Mouse (Mus musculus): ENCODE data around the gene Gm10663. TPM values are rescaled to one million over a fixed set of nuclear protein-coding genes. Genes with fewer than 3 reads are reported as not detected.
A peak's percentile ranks its signal among the peaks of the same experiment; 100 is the strongest.

Gm10663 gene
- polyA plus RNA-seq, 1 experiment from 2014 or later, result not detected

DNA sequence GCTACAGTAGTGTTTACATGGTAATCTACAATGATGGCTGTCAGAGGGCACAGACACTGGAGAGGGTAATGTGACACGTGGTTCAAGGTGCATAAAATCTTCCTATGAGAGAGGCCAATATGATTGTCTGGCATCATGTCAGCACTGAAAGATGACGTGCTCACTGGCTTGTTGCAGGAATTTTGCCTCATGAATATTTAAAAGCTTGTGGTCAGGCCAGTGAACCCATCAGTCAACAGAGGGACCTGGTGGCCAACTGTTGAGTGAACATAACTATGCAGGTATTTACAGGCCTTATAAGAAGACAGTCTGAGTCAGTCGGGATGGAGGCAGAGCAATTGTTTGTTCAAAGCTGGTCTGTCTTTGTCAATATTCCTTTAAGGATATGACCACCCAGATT lies 24.9 kb downstream of the Gm10663 start:
- no peaks in the 10 kb centered on the region for H3K36me3 ChIP-seq (ENCODE audit: control insufficient read depth, insufficient read depth, low read length)
- H3K4me1 ChIP-seq (replicated peaks; ENCODE audit: control insufficient read depth, insufficient read depth, low read length), result no peaks in the 10 kb centered on the region
- no peak overlapping the region for H3K27ac ChIP-seq (ENCODE audit: low read length)
- no peak for ATAC-seq (ENCODE audit: low read depth)
- H3K27me3 ChIP-seq (ENCODE audit: control insufficient read depth, insufficient read depth, low read depth, low read length), result no peaks in the 10 kb centered on the region
- no peak overlapping the region for H3K4me2 ChIP-seq (ENCODE audit: low read depth, low read length)
- WGBS, result 50% methylated on average over 3 of the region's 3 CpGs
- H3K9ac ChIP-seq (ENCODE audit: low read length), result no peak overlapping the region
- no peaks in the 10 kb centered on the region for H3K9me3 ChIP-seq (ENCODE audit: control insufficient read depth, low read length)
- H3K4me3 ChIP-seq (ENCODE audit: low read length), result no peak overlapping the region

DNA sequence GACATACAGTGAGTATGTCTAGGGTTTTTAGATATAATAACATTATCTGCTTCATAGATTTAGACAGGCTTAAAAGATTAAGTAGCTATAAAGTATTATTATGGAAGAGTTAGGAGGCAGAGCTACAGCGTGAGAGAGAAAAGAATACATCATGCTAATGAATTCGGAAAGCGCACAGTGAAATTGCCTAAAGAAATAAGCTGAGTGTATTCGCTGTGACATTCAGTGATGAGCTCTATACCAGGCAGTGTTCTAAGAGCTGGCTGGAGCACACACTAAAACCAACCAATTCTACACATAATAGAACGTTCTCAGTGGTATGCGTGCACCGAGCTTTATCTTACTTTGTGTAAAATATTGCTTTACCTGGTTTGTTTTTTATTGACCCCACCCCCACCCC lies 28.8 kb downstream of the Gm10663 start:
- Histone ChIP-seq H3K27ac (ENCODE audit: low read length) (no peak overlapping the region), H3K27me3 (ENCODE audit: control insufficient read depth, insufficient read depth, low read depth, low read length) (no peaks in the 10 kb centered on the region), H3K4me3 (ENCODE audit: low read length) (no peak overlapping the region), H3K4me1 (replicated peaks; ENCODE audit: control insufficient read depth, insufficient read depth, low read length) (no peaks in the 10 kb centered on the region), H3K9me3 (ENCODE audit: control insufficient read depth, low read length) (no peaks in the 10 kb centered on the region), H3K9ac (ENCODE audit: low read length) (no peak overlapping the region), H3K4me2 (ENCODE audit: low read depth, low read length) (no peak overlapping the region), H3K36me3 (ENCODE audit: control insufficient read depth, insufficient read depth, low read length) (no peaks in the 10 kb centered on the region)
- ATAC-seq (ENCODE audit: low read depth), result no peak
- 82% methylated on average over 7 of the region's 7 CpGs for whole genome bisulfite sequencing

DNA sequence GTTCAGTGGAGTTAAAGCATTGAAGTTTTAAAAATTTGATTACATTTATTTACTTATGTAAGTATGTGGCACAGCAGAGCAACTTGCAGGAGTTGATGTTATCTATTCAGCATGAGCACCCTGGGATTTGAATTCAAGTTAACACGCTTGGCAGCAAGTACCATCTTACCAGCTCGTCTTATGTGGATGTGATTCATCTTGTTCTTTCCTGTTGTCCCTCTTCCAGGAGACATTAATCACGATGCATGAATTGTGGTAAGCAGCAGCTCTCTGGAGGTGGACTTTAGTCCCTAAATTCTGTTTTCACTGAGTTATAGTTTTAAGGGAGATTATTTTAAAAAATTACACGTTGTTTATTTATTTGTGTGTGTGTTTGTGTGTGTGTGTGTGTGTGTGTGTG lies 29.2 kb downstream of the Gm10663 start:
- no peaks in the 10 kb centered on the region for H3K9me3 ChIP-seq (ENCODE audit: control insufficient read depth, low read length)
- no peaks in the 10 kb centered on the region for H3K4me1 ChIP-seq (replicated peaks; ENCODE audit: control insufficient read depth, insufficient read depth, low read length)
- no peaks in the 10 kb centered on the region for H3K27me3 ChIP-seq (ENCODE audit: control insufficient read depth, insufficient read depth, low read depth, low read length)
- H3K9ac ChIP-seq (ENCODE audit: low read length), result no peak overlapping the region
- WGBS, result 49% methylated on average over 4 of the region's 4 CpGs
- H3K27ac ChIP-seq (ENCODE audit: low read length), result no peak overlapping the region
- H3K4me3 ChIP-seq (ENCODE audit: low read length), result no peak overlapping the region
- no peaks in the 10 kb centered on the region for H3K36me3 ChIP-seq (ENCODE audit: control insufficient read depth, insufficient read depth, low read length)
- H3K4me2 ChIP-seq (ENCODE audit: low read depth, low read length), result no peak overlapping the region
- no peak for ATAC-seq (ENCODE audit: low read depth)

DNA sequence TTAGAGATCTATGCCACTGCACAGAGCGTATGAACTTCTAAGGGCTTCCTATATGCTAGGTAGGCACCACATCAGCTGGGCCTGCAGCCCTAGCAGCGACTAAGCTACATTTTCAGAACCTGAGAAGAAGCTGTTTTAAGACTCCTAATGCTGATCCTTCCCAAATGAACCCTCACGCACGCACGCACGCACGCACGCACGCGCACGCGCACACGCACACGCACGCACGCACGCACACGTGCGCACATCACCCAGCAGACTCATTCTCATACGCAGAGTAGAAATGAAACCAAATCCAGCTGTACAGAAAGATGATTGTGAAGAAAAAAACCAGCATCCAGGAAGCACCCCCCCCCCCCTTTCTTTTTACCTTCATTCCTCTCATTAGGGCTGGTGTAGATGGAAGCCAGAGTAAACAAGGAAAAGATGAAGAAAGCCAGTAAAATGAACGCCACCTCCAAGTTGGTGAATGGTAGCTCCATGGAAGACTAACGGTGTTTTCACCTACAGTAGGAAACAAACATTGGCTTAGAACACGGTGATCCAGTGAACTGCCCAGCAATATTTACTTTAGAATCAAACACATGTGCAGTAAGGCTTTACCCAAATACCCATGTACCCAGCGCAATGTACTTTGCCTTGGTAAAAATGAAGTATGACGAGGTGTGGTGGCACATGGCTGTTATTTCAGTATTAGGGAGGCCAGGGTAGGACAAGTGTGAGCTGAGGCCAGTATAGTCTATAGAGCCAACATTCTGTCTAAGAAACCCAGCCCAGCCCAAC lies 33.3 kb downstream of the Gm10663 start:
- Histone ChIP-seq H3K27me3 (ENCODE audit: control insufficient read depth, insufficient read depth, low read depth, low read length) (no peaks in the 10 kb centered on the region), H3K4me2 (ENCODE audit: low read depth, low read length) (no peak overlapping the region), H3K4me1 (replicated peaks; ENCODE audit: control insufficient read depth, insufficient read depth, low read length) (no peaks in the 10 kb centered on the region), H3K4me3 (ENCODE audit: low read length) (no peak overlapping the region), H3K9me3 (ENCODE audit: control insufficient read depth, low read length) (no peaks in the 10 kb centered on the region), H3K36me3 (ENCODE audit: control insufficient read depth, insufficient read depth, low read length) (no peaks in the 10 kb centered on the region), H3K27ac (ENCODE audit: low read length) (no peak overlapping the region), H3K9ac (ENCODE audit: low read length) (no peak overlapping the region)
- no peak for ATAC-seq (ENCODE audit: low read depth)
- WGBS, result 87% methylated on average over 25 of the region's 25 CpGs

DNA sequence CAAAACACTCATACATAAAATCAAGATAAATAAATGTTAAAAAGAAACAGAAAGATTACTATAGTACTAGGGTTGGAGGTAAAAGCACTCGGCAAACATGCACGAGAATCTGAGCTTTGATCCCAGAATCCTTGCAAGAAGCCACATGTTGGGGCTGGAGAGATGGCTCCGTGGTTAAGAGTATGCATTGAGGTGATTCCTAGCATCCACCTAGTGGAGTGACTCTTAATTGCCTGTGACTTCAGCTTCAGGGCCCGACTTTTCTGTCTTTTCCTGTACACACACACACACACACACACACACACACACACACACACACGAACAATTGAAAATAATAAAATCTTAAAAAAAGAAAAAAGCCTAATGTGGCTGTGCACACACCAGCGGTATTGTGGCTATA lies 34.1 kb downstream of the Gm10663 start:
- Histone ChIP-seq H3K27me3 (ENCODE audit: control insufficient read depth, insufficient read depth, low read depth, low read length) (no peaks in the 10 kb centered on the region), H3K4me3 (ENCODE audit: low read length) (no peak overlapping the region), H3K36me3 (ENCODE audit: control insufficient read depth, insufficient read depth, low read length) (no peaks in the 10 kb centered on the region), H3K4me2 (ENCODE audit: low read depth, low read length) (no peak overlapping the region), H3K4me1 (replicated peaks; ENCODE audit: control insufficient read depth, insufficient read depth, low read length) (no peaks in the 10 kb centered on the region), H3K9ac (ENCODE audit: low read length) (no peak overlapping the region), H3K27ac (ENCODE audit: low read length) (no peak overlapping the region), H3K9me3 (ENCODE audit: control insufficient read depth, low read length) (no peaks in the 10 kb centered on the region)
- no peak for ATAC-seq (ENCODE audit: low read depth)
- WGBS, result 55% methylated on average over 6 of the region's 6 CpGs

DNA sequence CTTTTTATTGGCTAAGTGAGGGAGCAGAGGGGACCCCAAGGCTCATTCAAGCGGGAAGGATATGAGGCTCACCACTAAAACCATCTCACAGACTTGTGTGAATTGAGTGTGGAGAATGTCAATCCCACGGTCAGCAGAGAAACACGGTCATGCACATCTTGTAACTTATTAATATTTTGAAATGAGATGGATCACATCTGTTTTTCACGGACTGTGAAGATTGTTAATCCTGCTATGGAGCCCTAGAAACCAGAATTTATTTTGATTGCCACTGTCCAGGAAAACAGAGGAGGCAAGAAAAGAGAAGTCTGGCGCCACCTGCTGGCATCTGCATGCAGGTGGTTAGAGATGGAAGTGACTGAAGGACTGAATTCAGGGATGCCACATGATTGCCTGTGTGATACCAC lies 35.5 kb downstream of the Gm10663 start:
- no peak overlapping the region for H3K4me3 ChIP-seq (ENCODE audit: low read length)
- WGBS, result 27% methylated on average over 5 of the region's 5 CpGs
- ATAC-seq (ENCODE audit: low read depth), result peak; percentile 65; the same call in 1 of the 2 replicates
- H3K4me1 ChIP-seq (replicated peaks; ENCODE audit: control insufficient read depth, insufficient read depth, low read length), result no peaks in the 10 kb centered on the region
- H3K9me3 ChIP-seq (ENCODE audit: control insufficient read depth, low read length), result no peaks in the 10 kb centered on the region
- H3K9ac ChIP-seq (ENCODE audit: low read length), result no peak overlapping the region
- no peak overlapping the region for H3K4me2 ChIP-seq (ENCODE audit: low read depth, low read length)
- H3K27me3 ChIP-seq (ENCODE audit: control insufficient read depth, insufficient read depth, low read depth, low read length), result no peaks in the 10 kb centered on the region
- H3K27ac ChIP-seq (ENCODE audit: low read length), result no peak overlapping the region
- no peaks in the 10 kb centered on the region for H3K36me3 ChIP-seq (ENCODE audit: control insufficient read depth, insufficient read depth, low read length)

DNA sequence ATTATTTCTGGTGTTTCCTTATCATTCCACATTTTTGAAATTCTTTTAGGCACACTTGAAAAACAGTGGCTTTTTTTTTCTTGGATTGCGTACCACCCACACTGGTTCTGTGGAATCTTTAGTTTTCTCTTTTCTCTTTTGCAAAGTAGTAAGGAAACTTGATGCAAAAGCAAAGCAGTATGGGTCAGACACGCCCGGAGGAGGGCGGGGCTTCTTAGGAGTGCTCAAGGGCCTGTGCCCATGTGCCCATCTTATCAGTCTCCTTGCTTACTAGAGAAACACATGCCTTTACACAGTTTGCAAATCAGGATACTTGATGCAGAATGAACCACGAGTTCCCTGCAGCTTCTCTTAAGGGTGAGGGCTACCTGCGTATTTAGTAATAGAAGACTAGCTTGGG lies 37.3 kb downstream of the Gm10663 start:
- H3K4me1 ChIP-seq (replicated peaks; ENCODE audit: control insufficient read depth, insufficient read depth, low read length), result no peaks in the 10 kb centered on the region
- WGBS, result 48% methylated on average over 6 of the region's 6 CpGs
- peak; percentile 64; the same call in 1 of the 2 replicates for ATAC-seq (ENCODE audit: low read depth)

DNA sequence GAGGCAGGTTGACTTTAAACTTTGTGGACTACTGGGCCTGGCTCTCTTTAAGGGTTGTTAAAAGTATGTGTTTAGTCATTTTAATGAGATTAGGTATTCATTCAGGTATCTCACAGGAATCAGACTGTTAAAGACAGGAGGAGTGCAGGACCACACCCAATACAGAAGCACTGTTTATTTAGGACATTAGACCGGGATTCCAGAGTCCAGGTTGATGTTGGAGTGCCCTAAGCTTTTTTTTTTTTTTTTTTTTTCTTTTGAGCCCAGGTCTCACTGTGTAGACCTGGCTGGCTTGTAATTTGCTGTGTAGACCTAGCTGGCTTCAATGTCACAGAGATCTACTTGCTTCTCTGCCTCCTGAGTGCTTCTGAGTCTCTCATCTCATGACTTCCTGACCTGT lies 51.2 kb downstream of the Gm10663 start:
- ATAC-seq (ENCODE audit: low read depth), result no peak
- H3K36me3 ChIP-seq (ENCODE audit: control insufficient read depth, insufficient read depth, low read length), result no peaks in the 10 kb centered on the region
- no peaks in the 10 kb centered on the region for H3K27me3 ChIP-seq (ENCODE audit: control insufficient read depth, insufficient read depth, low read depth, low read length)
- H3K4me1 ChIP-seq (replicated peaks; ENCODE audit: control insufficient read depth, insufficient read depth, low read length), result no peaks in the 10 kb centered on the region
- no peak overlapping the region for H3K27ac ChIP-seq (ENCODE audit: low read length)
- no peak overlapping the region for H3K4me2 ChIP-seq (ENCODE audit: low read depth, low read length)
- H3K9ac ChIP-seq (ENCODE audit: low read length), result no peak overlapping the region
- WGBS, result 17% methylated on average over 1 of the region's 1 CpGs
- H3K4me3 ChIP-seq (ENCODE audit: low read length), result no peak overlapping the region
- H3K9me3 ChIP-seq (ENCODE audit: control insufficient read depth, low read length), result no peaks in the 10 kb centered on the region

More for the DNA sequence above, 37.3 kb downstream of the Gm10663 start:
- Histone ChIP-seq H3K4me3 (ENCODE audit: low read length) (no peak overlapping the region), H3K27me3 (ENCODE audit: control insufficient read depth, insufficient read depth, low read depth, low read length) (no peaks in the 10 kb centered on the region), H3K9me3 (ENCODE audit: control insufficient read depth, low read length) (no peaks in the 10 kb centered on the region), H3K9ac (ENCODE audit: low read length) (no peak overlapping the region), H3K27ac (ENCODE audit: low read length) (0 out of 2 replicates have a peak overlapping the region, but pooled peaks have one; percentile 1), H3K36me3 (ENCODE audit: control insufficient read depth, insufficient read depth, low read length) (no peaks in the 10 kb centered on the region), H3K4me2 (ENCODE audit: low read depth, low read length) (no peak overlapping the region)

DNA sequence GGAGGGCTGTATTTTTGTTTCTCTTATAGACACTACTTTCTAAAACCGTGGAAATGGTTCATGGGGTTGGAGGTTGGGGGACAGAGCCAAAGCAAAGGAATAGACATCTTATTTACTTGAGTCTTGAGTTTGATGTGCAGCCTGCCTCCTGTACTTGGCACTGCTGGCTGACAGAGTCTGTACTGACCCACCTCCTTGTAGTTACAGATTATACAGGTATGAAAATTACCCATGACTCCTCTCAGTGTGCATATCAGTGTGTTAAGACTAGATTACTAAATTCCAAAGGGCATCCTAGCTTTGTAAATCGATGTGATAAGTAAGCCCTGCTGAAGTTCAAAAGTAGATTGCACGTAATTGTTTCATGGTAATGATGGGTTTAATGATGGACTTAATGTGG lies 51.6 kb downstream of the Gm10663 start:
- Histone ChIP-seq H3K27me3 (ENCODE audit: control insufficient read depth, insufficient read depth, low read depth, low read length) (no peaks in the 10 kb centered on the region), H3K4me2 (ENCODE audit: low read depth, low read length) (no peak overlapping the region), H3K4me1 (replicated peaks; ENCODE audit: control insufficient read depth, insufficient read depth, low read length) (no peaks in the 10 kb centered on the region), H3K4me3 (ENCODE audit: low read length) (no peak overlapping the region), H3K9me3 (ENCODE audit: control insufficient read depth, low read length) (no peaks in the 10 kb centered on the region), H3K27ac (ENCODE audit: low read length) (no peak overlapping the region), H3K9ac (ENCODE audit: low read length) (no peak overlapping the region), H3K36me3 (ENCODE audit: control insufficient read depth, insufficient read depth, low read length) (no peaks in the 10 kb centered on the region)
- 65% methylated on average over 3 of the region's 3 CpGs for whole genome bisulfite sequencing
- ATAC-seq (ENCODE audit: low read depth), result no peak
